Mouse (Mus musculus) forebrain, embryonic 10.5 days (tissue): ENCODE results near the gene Cntln. TPM values are rescaled to one million over a fixed set of nuclear protein-coding genes. Genes with fewer than 3 reads are reported as not detected.

Experiments
- DNase-seq: peaks from one replicate; pipeline ENCODE4 v3.0.0-alpha.2; 2017; ENCODE audit warnings: low spot score; ENCODE audit errors: extremely low spot score
- H3K27ac ChIP-seq: fragments of 300-500 bp; sonication (generic); 2 replicates; pipeline ENCODE4 v1.5.1; 2016; ENCODE audit warnings: mild to moderate bottlenecking
- H3K27me3 ChIP-seq: fragments of 300-500 bp; sonication (generic); 2 replicates; pipeline ENCODE4 v1.6.1; 2016; ENCODE audit warnings: mild to moderate bottlenecking; ENCODE audit not compliant: poor library complexity, severe bottlenecking
- H3K36me3 ChIP-seq: fragments of 300-500 bp; sonication (generic); replicated peaks from 2 replicates; pipeline ENCODE4 v1.6.1; 2016; ENCODE audit warnings: mild to moderate bottlenecking, moderate library complexity
- H3K4me1 ChIP-seq: fragments of 300-500 bp; sonication (generic); 2 replicates; pipeline ENCODE4 v1.6.1; 2016
- H3K4me3 ChIP-seq: fragments of 300-500 bp; sonication (generic); 2 replicates; pipeline ENCODE4 v1.5.1; 2016; ENCODE audit warnings: mild to moderate bottlenecking, moderate library complexity
- H3K9me3 ChIP-seq: fragments of 300-500 bp; sonication (generic); 2 replicates; pipeline ENCODE4 v1.6.1; 2016; ENCODE audit warnings: mild to moderate bottlenecking, moderate library complexity
- WGBS: fragments of 180-500 bp; shearing (Covaris S2); methylation state at CpG from one replicate; pipeline ENCODE4 v1.1.7; 2016; 5-methylcytosine and 5-hydroxymethylcytosine counted together
- polyA plus RNA-seq: library from polyadenylated mRNA; unstranded; fragments of >200 nt; fragmentation: Nextera tagmentation; extraction: Ambion mirVana; gene quantifications from 2 replicates; pipeline ENCODE4 v1.2.1, GENCODE M21; 2016

Gene Cntln
- polyA plus RNA-seq, 1 experiment from 2014 or later, result 5.9 TPM

DNA sequence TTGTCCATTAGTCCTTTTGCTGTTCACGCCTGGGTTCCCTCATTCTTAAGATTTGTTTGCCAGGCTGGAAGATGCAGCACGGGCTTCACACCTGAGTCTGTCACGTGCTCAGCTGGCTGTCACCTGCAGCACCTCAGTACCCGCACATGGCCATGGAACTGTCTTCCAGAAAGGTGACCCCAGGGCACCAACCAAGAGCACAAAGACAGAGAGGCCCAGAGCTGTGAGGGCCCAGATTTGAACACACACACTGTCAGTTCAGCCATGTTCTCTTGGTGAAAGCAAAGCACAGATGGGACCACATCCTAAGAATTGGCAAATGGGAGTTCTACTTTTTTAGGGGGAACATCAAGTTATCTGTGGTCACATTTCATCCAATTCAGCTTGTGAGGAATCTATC, 211.9 kb downstream of the Cntln start:
- Histone ChIP-seq H3K9me3 (no peaks in the 10 kb centered on the region), H3K4me3 (no peak overlapping the region), H3K36me3 (peaks cover 5% of the 10 kb centered on the region; the same call in 1 of the 2 replicates), H3K27ac (no peak overlapping the region), H3K4me1 (no peaks in the 10 kb centered on the region), H3K27me3 (no peaks in the 10 kb centered on the region)
- 76% methylated on average over 4 of the region's 4 CpGs for WGBS
- no peak for DNase-seq

DNA sequence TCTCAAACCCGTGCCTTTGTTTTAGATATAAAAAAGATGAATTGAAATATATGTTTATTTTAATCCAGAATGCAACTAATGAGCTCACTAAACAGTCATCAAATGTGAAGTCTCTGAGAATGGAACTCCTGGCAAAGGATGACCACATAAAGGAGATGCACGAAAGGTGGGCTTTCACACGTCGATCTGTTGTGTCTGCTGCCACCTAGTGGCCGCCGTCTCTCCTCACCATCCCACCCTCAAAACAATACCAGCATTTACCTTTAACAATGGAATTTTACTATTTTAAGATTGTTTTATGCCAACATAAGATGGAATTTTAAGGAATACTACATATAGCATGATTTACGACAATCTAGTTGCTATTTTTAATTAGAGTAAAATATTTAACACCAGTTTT, 212.6 kb downstream of the Cntln start:
- Histone ChIP-seq H3K4me3 (no peak overlapping the region), H3K36me3 (peaks cover 5% of the 10 kb centered on the region; the same call in 1 of the 2 replicates), H3K4me1 (no peaks in the 10 kb centered on the region), H3K9me3 (no peaks in the 10 kb centered on the region), H3K27me3 (no peaks in the 10 kb centered on the region), H3K27ac (no peak overlapping the region)
- 14% methylated on average over 7 of the region's 7 CpGs for WGBS
- peak; percentile 44 for DNase-seq

DNA sequence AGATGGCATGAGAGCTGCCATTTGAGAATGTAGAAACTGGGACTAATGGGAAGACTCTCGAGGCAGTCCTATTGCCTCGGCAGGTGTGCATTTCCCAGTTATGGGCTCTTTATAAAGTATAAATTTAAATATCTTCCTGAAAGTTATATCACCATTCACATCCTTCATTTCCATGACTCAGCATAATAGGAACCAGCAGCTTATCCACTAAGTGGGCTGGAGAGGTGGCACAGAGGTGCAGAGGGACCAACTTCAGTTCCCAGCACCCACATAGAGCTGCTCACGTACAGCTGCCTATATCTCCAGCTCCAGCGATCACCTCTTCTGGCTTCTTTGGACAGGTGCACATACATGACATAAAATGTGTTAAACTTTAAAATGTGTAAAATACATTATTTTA, 218.1 kb downstream of the Cntln start:
- WGBS, result 92% methylated on average over 4 of the region's 4 CpGs
- DNase-seq, result no peak
- Histone ChIP-seq H3K36me3 (peaks cover 5% of the 10 kb centered on the region; the same call in 1 of the 2 replicates), H3K27ac (no peak overlapping the region), H3K9me3 (no peaks in the 10 kb centered on the region), H3K27me3 (no peaks in the 10 kb centered on the region), H3K4me3 (no peak overlapping the region), H3K4me1 (no peaks in the 10 kb centered on the region)

DNA sequence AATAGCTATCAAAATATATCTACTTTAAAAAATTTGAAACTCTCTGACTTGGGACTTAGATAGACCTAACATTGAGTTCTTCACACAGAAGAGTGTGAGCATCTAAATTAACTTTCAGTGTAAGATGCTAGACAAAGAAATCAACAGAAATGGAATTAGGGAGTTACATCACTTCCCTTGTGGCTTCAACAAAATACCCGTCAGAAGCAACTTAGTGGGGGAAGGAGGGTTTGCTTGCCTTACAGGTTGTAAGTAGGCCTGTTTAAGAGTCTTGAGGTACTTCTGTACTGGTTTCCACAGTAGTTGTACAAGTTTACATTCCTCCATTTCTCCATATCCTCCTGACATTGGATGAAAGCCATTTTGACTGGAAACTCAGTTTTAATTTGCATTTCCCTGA, 222.3 kb downstream of the Cntln start:
- no peaks in the 10 kb centered on the region for H3K4me1 ChIP-seq
- no peak for DNase-seq
- H3K27me3 ChIP-seq, result no peaks in the 10 kb centered on the region
- no peak overlapping the region for H3K27ac ChIP-seq
- H3K36me3 ChIP-seq, result no peaks in the 10 kb centered on the region
- 82% methylated on average over 1 of the region's 1 CpGs for WGBS
- no peak overlapping the region for H3K4me3 ChIP-seq
- no peaks in the 10 kb centered on the region for H3K9me3 ChIP-seq

DNA sequence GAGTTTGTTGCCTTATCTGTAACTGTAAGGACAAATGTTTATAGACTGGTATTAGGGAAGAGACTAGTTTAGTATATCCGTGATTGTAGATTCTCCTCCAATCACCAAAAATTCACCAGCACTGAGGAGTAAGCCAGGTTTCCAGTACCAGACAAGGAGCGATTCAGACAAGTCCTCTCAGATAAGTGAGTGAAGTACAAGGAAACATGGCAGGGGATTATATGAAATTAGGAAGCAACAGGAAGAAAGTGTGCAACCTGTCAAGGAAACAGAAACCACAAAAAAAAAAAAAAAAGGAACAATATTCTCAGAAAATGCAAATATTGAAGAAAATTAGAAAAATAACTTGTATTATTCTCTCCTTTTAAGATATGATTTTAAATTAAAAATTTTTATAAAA, 222.9 kb downstream of the Cntln start:
- DNase-seq, result no peak
- WGBS, result 92% methylated on average over 2 of the region's 2 CpGs
- H3K4me1 ChIP-seq, result no peaks in the 10 kb centered on the region
- no peak overlapping the region for H3K27ac ChIP-seq
- H3K27me3 ChIP-seq, result no peaks in the 10 kb centered on the region
- H3K4me3 ChIP-seq, result no peak overlapping the region
- H3K9me3 ChIP-seq, result no peaks in the 10 kb centered on the region
- no peaks in the 10 kb centered on the region for H3K36me3 ChIP-seq

DNA sequence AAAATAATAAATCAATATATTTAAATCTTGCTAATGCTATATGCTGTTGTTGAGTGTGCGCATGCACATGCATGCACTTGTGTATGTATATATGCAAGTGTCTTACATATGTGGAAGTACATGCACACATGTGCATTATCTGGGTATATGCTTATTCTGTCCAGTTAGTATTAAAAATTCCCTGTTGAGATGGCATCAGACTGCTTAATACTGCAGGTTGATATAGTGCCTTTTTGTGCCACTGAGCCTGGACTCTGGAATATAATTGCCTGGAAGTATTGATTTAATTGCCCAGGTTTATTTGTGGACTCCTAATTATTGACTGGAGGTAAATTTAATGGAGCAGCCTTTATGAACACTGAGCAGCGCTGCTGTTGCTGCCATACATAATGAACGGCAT, 236.2 kb downstream of the Cntln start:
- no peaks in the 10 kb centered on the region for H3K9me3 ChIP-seq
- WGBS, result 93% methylated on average over 3 of the region's 3 CpGs
- no peak overlapping the region for H3K4me3 ChIP-seq
- H3K4me1 ChIP-seq, result no peaks in the 10 kb centered on the region
- no peak for DNase-seq
- no peaks in the 10 kb centered on the region for H3K36me3 ChIP-seq
- H3K27ac ChIP-seq, result no peak overlapping the region
- H3K27me3 ChIP-seq, result no peaks in the 10 kb centered on the region

DNA sequence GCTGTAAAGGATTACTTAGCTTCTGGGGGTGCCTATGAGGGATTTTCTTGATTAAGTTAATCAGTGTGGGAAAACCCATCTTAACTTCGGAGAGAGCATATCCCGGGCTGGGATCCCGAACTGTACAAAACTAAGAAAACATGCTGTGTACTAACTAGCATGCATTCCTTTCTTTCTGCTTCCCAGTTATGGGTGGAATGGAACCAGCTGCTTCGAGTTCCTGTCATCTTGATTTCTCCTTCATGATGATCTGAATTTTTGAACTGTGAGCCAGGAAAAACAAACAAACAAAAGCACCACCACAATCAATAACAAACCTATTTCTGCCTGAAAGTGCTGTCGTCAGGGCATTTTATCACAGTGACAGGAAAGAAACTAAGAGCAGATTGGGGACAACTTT, 265.6 kb downstream of the Cntln start:
- WGBS, result 86% methylated on average over 5 of the region's 5 CpGs
- H3K27ac ChIP-seq, result no peak overlapping the region
- DNase-seq, result no peak
- H3K9me3 ChIP-seq, result no peaks in the 10 kb centered on the region
- H3K36me3 ChIP-seq, result no peaks in the 10 kb centered on the region
- H3K4me3 ChIP-seq, result no peak overlapping the region
- no peaks in the 10 kb centered on the region for H3K27me3 ChIP-seq
- no peaks in the 10 kb centered on the region for H3K4me1 ChIP-seq

DNA sequence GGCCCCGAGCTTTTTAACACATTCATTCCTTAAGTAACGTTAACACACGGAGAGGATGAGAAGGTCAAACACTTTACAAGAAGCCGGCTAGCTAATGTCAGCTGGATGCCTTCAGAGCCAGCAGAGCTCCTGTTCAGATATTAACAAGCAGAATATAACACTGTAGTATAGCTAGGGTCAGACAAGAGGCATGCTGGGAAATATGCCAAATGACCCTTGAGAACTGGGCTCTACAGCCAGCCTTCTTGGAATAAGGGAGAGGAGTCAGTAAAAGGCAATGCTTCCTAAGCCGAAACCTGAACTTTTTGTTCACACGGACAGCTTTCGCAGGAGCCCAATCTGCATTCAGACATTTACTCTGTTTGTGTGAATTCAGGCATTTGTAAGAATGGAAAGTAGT, 267.8 kb downstream of the Cntln start:
- no peaks in the 10 kb centered on the region for H3K9me3 ChIP-seq
- H3K27ac ChIP-seq, result no peak overlapping the region

DNA sequence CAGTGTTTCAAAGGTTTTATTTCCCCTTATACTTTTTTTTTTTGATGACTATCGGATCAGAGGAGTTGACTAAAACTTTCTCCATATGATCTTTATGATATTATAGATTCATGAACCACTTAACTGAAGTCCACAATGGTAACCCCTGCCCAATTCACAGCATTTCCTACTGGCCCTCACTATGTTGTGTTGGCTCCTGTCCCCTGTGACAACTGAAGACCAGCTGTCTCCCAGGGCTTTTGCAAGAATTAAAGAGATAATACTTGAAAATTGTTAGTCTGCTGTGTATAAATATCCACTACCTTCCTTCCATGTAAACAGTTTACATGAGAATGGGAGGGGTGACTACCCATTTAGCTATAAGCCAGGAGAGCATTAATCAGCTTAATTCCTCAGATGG, 270.3 kb downstream of the Cntln start:
- 100% methylated on average over 1 of the region's 1 CpGs for WGBS
- H3K9me3 ChIP-seq, result no peaks in the 10 kb centered on the region
- no peaks in the 10 kb centered on the region for H3K27me3 ChIP-seq
- DNase-seq, result no peak
- no peaks in the 10 kb centered on the region for H3K36me3 ChIP-seq
- H3K4me1 ChIP-seq, result no peaks in the 10 kb centered on the region
- no peak overlapping the region for H3K4me3 ChIP-seq
- H3K27ac ChIP-seq, result no peak overlapping the region

More for the DNA sequence above, 267.8 kb downstream of the Cntln start:
- Histone ChIP-seq H3K4me1 (no peaks in the 10 kb centered on the region), H3K36me3 (no peaks in the 10 kb centered on the region), H3K4me3 (no peak overlapping the region), H3K27me3 (no peaks in the 10 kb centered on the region)
- DNase-seq, result no peak
- 95% methylated on average over 7 of the region's 7 CpGs for WGBS

DNA sequence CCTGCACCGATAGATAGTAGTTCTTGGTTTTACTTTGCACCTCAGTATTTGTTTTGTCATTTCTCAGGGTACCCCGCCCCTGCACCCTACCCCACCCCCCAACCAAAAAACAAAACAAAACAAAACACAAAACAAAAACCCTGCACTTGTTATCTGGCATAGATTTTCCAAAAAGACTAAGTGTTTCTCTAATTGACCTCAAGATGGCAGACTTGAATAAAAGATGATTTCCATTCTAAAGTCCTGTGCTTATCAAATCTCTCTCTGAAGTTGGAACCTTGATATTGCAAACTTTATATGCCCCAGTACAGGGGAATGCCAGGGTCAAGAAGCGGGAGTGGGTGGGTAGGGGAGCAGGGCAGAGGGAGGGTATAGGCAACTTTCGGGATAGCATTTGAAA, 277.0 kb downstream of the Cntln start:
- no peaks in the 10 kb centered on the region for H3K4me1 ChIP-seq
- no peak overlapping the region for H3K27ac ChIP-seq
- H3K36me3 ChIP-seq, result no peaks in the 10 kb centered on the region
- WGBS, result 67% methylated on average over 4 of the region's 4 CpGs
- no peaks in the 10 kb centered on the region; the same call in 1 of the 2 replicates for H3K27me3 ChIP-seq
- no peaks in the 10 kb centered on the region for H3K9me3 ChIP-seq
- no peak for DNase-seq
- H3K4me3 ChIP-seq, result no peak overlapping the region

DNA sequence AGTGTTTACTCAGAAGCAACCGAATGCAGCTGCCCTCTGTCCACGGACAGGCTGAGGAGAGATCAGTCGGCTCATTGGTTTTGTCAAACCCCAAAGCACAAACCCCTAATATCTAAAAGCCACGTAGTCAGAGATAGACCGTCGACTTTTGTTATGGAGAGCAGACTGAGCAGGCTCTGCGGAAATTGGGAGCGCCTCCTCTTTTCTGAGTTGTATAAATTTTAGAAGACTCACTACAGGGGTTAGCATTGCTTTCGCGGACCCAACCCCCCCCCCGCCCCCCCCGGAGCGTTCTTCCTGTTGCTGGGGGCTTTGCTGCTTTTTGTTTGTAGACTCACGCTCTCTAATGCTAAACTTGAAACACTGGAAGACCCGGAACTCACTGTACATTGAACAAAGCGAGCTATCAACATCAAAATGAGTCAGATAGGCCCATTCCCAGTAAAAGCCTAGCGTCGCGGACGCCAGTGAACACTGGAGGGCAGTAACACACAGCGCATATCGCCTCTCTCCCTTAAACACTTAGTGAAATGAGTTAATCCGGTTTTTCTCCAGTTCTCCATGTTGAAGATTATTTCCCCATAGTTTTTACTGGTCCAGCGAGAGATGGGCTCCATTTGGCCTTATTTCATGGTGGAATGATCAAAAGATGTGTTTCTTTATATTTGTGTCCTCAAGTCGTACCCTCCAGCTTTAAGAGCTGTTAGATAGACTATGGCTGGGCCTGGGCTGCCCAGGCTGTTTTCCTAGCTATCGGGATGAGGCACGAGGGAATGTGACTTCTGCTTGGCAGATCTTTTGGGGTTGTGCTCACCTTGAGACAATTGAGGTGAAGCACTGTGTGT, 278.6 kb downstream of the Cntln start:
- WGBS, result 32% methylated on average over 27 of the region's 27 CpGs
- H3K27ac ChIP-seq, result peak overlapping the region; percentile 51; the same call in 1 of the 2 replicates
- DNase-seq, result peak; percentile 56
- H3K4me3 ChIP-seq, result peak overlapping the region; percentile 20; the same call in 1 of the 2 replicates
- no peaks in the 10 kb centered on the region for H3K9me3 ChIP-seq
- H3K27me3 ChIP-seq, result no peaks in the 10 kb centered on the region; the same call in 1 of the 2 replicates
- no peaks in the 10 kb centered on the region for H3K4me1 ChIP-seq
- no peaks in the 10 kb centered on the region for H3K36me3 ChIP-seq

DNA sequence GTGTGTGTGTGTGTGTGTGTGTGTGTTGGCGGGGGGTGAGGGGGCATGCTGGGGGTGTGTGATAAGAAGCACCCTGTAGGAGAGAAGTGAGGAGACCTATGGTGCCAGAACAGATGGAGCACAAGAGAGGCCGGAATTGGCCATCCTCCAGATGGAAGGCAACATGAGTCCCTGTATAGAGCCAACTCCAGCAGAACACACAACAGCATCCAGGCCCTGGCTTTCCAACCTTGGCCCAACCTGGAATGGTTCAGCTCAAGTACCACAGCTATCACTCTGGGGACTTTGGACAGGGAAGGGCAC, 279.2 kb downstream of the Cntln start:
- Histone ChIP-seq H3K27ac (no peak overlapping the region; the same call in 1 of the 2 replicates), H3K4me1 (no peaks in the 10 kb centered on the region), H3K27me3 (no peaks in the 10 kb centered on the region; the same call in 1 of the 2 replicates), H3K9me3 (no peaks in the 10 kb centered on the region), H3K4me3 (no peak overlapping the region), H3K36me3 (no peaks in the 10 kb centered on the region)
- no peak for DNase-seq
- WGBS, result 80% methylated on average over 2 of the region's 2 CpGs

DNA sequence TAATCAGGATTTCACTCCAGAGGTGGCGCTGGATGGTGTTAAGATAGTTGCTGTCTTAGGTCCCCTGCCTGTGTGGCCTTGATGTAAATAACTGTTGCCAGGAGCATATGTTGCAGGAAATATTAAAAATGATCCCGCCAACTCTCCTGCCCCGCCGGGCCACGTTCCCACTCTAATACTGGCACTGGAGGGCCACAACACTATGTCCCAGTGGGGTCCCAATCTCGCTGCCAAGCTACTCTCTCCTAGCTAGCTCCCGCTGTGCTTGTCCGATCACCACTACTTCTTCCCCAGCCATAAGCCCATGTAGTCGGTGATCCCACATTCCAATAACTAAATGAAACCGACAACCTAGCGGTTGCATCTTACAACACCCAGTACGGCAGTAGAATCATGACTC, 283.9 kb downstream of the Cntln start:
- H3K36me3 ChIP-seq, result no peaks in the 10 kb centered on the region
- H3K27ac ChIP-seq, result no peak overlapping the region
- DNase-seq, result no peak
- no peaks in the 10 kb centered on the region for H3K9me3 ChIP-seq
- H3K27me3 ChIP-seq, result no peaks in the 10 kb centered on the region
- WGBS, result 95% methylated on average over 12 of the region's 12 CpGs
- no peak overlapping the region for H3K4me3 ChIP-seq
- H3K4me1 ChIP-seq, result no peaks in the 10 kb centered on the region
